Mouse (Mus musculus) lung, adult 18-20 months (tissue): ENCODE results near the gene Eml2.
A peak's percentile ranks its signal among the peaks of the same experiment; 100 is the strongest.

Source experiments
- DNase-seq, 2 experiments: peaks; one replicate each; pipeline ENCODE4 v3.0.0; 2022; ENCODE audit warnings: mixed read lengths in 2 of 2

The Eml2 gene

GRCm38 (mm10) chr7:19208201-19208910, 32.1 kb downstream of the Eml2 start:
- DNase-seq = no peak

- peak in 1 of 2 experiments; percentile 52 for DNase-seq
Measured at GRCm38 (mm10) chr7:19208944-19209472, 32.8 kb downstream of the Eml2 start.

- no peak for DNase-seq
Measured at GRCm38 (mm10) chr7:19209494-19209893, 33.3 kb downstream of the Eml2 start.

GRCm38 (mm10) chr7:19210010-19210409, 33.8 kb downstream of the Eml2 start:
- no peak for DNase-seq

- no peak for DNase-seq
Measured at GRCm38 (mm10) chr7:19211041-19211675, 34.9 kb downstream of the Eml2 start.

GRCm38 (mm10) chr7:19211996-19212755, 36.0 kb downstream of the Eml2 start, which contains the start of gene Gpr4:
Gpr4 (plus strand) TSS chr7:19212538.
- peak; percentile 36 to 54 for DNase-seq

GRCm38 (mm10) chr7:19213385-19213784, 37.2 kb downstream of the Eml2 start:
- DNase-seq = no peak

GRCm38 (mm10) chr7:19214369-19214768, 38.1 kb downstream of the Eml2 start:
- DNase-seq = no peak

- no peak for DNase-seq
Measured at GRCm38 (mm10) chr7:19214940-19215339, 38.7 kb downstream of the Eml2 start.

- DNase-seq = no peak
Measured at GRCm38 (mm10) chr7:19217492-19217891, 41.3 kb downstream of the Eml2 start.

GRCm38 (mm10) chr7:19217944-19218343, 41.7 kb downstream of the Eml2 start:
- no peak for DNase-seq

GRCm38 (mm10) chr7:19220061-19220460, 43.8 kb downstream of the Eml2 start:
- DNase-seq = no peak

- no peak for DNase-seq
Measured at GRCm38 (mm10) chr7:19222189-19222588, 46.0 kb downstream of the Eml2 start.

GRCm38 (mm10) chr7:19222875-19223274, 46.7 kb downstream of the Eml2 start:
- DNase-seq = no peak

- no peak for DNase-seq
Measured at GRCm38 (mm10) chr7:19224933-19225332, 48.7 kb downstream of the Eml2 start.

- DNase-seq = peak in 1 of 2 experiments; percentile 36
Measured at GRCm38 (mm10) chr7:19226817-19227797, 50.9 kb downstream of the Eml2 start.

GRCm38 (mm10) chr7:19227883-19228792, 51.9 kb downstream of the Eml2 start, which contains the start of gene Opa3:
Opa3 (plus strand) TSS chr7:19228334.
- peak; percentile 100 for DNase-seq

- no peak for DNase-seq
Measured at GRCm38 (mm10) chr7:19228793-19229148, 52.5 kb downstream of the Eml2 start.

GRCm38 (mm10) chr7:19229404-19229803, 53.2 kb downstream of the Eml2 start:
- no peak for DNase-seq

GRCm38 (mm10) chr7:19230041-19230580, 53.9 kb downstream of the Eml2 start:
- no peak for DNase-seq

GRCm38 (mm10) chr7:19230899-19231298, 54.7 kb downstream of the Eml2 start:
- no peak for DNase-seq
